12 mouse cellular contexts compared by ENCODE assay signal in genomic region chr1:89590994-89591393, GRCm38 (mm10).
"Had no signal": no experiment of that assay in that cellular context is flagged by ENCODE, and none has a peak within 500 bp of the region (broad histone marks: within the 10 kb centered on the region; RNA-seq: fewer than 3 reads in every experiment).

No protein-coding gene starts in this region.

- DNase-seq: kidney, postnatal 10 days; kidney, postnatal 4 days; lung, embryonic 14.5 days; lung, postnatal 10 days; lung, postnatal 4 days; midbrain, embryonic 14.5 days; thymus, postnatal 4 days had no signal

- H3K4me1 ChIP-seq: liver, embryonic 12.5 days had no signal

- H3K4me2 ChIP-seq: limb, embryonic 15.5 days; liver, embryonic 12.5 days; lung, embryonic 14.5 days; neural tube, embryonic 12.5 days had no signal

- H3K9me3 ChIP-seq: limb, embryonic 15.5 days; liver, embryonic 12.5 days had no signal

- H3K27ac ChIP-seq: limb, embryonic 15.5 days; liver, embryonic 12.5 days; midbrain, embryonic 10.5 days; neural tube, embryonic 12.5 days; stomach, postnatal 0 days had no signal

- H3K4me3 ChIP-seq: limb, embryonic 15.5 days; liver, embryonic 12.5 days; midbrain, embryonic 10.5 days; neural tube, embryonic 12.5 days had no signal

- H3K27me3 ChIP-seq: limb, embryonic 15.5 days; neural tube, embryonic 12.5 days had no signal

- H3K9ac ChIP-seq: limb, embryonic 15.5 days; liver, embryonic 12.5 days; lung, embryonic 14.5 days; neural tube, embryonic 12.5 days had no signal

- ATAC-seq: liver, embryonic 12.5 days had no signal
